Mouse (Mus musculus) lung, postnatal 4 days (tissue): Measurements from ENCODE around the gene Cyb561d2.

Experiments used
- DNase-seq, 2 experiments: peaks; one replicate each; pipeline ENCODE4 v3.0.0; 2021

Cyb561d2 gene

DNA sequence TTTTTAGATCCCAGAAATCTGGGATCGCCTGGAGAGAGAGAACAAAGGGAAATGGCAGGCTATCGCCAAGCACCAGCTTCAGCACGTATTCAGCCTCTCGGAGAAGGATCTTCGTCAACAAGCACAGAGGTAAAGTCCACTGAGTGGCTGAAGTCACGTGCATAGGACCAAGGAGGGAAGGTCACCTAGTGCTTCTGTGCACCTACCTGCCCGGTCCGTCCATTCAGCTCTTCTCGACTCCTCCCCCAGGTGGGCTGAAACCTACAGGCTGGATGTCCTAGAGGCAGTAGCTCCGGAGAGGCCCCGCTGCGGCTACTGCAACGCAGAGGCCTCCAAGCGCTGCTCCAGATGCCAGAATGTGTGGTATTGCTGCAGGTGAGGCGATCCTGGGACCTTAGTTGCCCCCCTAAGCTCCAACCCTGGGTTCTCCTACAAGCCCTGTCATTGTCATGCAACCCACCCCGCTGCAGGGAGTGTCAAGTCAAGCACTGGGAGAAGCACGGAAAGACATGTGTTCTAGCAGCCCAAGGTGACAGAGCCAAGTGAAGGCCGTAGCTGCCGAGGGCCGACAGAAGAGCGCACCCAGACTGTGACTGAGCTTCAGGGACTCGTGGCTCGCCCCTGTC, 8.6 kb upstream of the Cyb561d2 start:
- peak in 1 of 2 experiments; percentile 59 for DNase-seq

DNA sequence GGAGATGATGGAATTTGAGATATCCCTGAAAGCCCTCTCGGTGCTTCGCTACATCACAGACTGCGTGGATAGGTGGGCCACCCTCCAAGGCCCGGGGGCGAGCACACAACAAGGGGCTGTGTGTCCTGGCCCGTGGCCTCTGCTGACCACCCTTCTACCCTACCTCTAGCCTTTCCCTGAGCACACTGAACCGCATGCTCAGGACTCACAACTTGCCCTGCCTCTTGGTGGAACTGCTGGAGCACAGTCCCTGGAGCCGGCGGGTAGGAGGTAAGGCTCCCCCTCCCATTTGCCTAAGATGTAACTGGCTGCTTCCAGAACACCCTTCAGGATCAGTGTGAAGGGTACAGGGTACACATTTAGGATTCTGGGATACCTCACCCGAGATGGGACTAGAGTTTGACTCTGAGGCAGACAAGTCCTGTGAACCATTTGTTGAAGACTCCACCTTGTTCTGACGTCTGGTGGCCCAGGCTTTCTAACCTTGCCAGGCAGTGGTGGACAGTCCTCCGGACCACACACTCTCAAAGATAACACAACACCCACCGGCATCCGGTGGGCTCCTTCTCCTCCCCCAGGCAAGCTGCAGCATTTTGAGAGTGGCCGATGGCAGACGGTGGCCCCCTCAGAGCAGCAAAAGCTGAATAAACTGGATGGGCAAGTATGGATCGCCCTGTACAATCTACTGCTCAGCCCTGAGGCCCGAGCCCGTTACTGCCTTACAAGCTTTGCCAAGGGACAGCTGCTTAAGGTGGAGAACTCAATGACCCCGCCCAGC, 7.5 kb upstream of the Cyb561d2 start:
- no peak for DNase-seq

DNA sequence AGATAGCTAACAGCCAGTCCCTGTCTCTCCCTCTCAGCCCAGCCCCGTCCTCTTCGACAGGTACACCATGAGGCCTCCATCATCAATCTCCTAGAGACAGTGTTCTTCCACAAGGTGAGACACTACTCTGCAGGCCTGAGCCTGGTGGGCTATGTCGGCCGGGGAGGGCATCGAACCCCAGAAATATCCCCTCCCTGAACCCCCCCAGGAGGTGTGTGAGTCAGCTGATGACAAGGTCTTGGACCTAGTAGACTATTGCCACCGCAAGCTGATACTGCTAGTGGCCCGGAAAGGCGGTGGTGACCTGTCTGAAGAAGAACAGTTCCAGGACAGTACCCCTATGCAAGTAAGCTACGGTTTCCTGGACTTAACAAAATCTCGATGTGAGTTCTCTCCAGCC, 6.8 kb upstream of the Cyb561d2 start:
- DNase-seq, result no peak

DNA sequence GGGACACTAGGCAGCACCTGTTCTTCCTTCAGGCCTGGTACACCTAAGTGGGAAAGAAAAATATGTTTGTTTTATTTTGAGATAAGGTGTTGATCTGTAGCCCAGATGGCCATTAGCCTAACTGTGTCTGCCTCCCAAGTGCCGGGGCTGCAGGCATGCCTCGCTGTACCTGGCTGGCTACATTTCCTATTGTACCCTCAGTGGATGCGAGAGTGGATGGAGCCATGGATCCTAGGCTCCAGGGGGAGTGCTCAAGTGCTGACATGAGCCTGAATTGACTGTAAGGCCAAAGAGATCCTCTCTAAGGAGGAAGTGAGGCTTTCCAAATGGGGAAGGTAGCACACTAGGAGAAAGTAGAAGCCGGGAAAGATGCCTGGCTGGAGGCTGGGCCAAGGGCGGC, 6.0 kb upstream of the Cyb561d2 start:
- DNase-seq, result no peak

GRCm38 (mm10) chr9:107547026-107547425, 5.0 kb upstream of the Cyb561d2 start, which contains the start of gene Zmynd10:
Gene Zmynd10 (plus strand): TSS chr9:107547298.
- DNase-seq, result peak; percentile 92 to 94

- peak; percentile 65 to 84 for DNase-seq
These were observed 3.6 kb upstream of the Cyb561d2 start for GRCm38 (mm10) chr9:107545602-107546001.

DNA sequence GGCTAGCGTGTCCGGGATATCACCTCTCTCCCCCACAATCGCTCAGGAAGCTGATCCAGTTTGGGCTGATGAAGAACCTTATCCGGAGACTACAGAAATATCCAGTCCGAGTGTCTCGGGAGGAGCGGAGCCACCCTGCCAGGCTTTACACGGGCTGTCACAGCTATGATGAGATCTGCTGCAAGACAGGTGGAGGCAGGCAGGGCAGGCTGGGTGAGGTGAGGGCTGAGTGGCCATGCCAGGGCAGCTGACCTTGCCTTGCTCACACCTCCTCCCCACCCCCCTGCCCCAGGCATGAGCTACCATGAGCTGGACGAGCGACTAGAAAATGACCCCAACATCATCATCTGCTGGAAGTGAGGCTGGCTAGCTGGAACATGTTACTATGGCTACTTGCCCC, 3.2 kb upstream of the Cyb561d2 start:
- DNase-seq, result no peak

GRCm38 (mm10) chr9:107544729-107545128, 2.7 kb upstream of the Cyb561d2 start:
- no peak for DNase-seq

DNA sequence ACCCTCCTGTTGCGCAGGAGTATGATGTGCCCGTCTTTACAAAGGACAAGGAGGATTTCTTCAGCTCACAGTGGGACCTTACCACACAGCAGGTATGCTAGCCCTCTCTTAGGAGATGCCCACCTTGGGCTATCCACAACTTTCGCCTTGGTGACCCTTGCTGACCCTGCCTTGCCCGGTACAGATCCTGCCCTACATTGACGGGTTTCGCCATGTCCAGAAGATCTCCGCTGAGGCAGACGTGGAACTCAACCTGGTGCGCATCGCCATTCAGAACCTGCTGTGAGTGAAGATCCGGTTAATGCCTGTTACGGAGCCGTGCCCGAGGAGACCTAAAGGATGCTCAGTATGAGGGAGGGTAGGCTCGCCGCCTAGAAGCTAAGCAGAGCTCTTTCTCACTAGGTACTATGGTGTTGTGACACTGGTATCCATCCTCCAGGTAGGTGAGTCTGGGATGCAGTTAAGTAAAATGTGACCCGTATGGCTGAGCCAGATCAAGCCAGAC, 2.3 kb upstream of the Cyb561d2 start:
- peak in 1 of 2 experiments; percentile 22 for DNase-seq

- peak in 1 of 2 experiments; percentile 23 for DNase-seq
These were observed 1.3 kb upstream of the Cyb561d2 start for GRCm38 (mm10) chr9:107543299-107543698.

- DNase-seq, result no peak
These were observed 728 bp upstream of the Cyb561d2 start for GRCm38 (mm10) chr9:107542721-107543120.

DNA sequence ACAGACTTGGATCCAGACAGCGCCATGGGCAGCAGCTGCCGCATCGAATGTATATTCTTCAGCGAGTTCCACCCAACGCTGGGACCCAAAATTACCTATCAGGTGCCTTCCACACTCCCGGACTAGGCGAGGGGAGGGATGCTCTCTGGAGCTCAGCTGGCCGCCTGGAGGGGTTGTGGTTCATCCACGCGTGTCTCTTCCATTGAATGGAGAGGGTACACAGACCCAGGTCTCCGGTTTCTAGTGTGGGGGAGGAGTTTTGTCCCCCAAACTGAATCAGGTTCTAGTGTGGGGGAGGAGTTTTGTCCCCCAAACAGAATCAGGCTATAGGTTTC, 326 bp upstream of the Cyb561d2 start:
- no peak for DNase-seq

GRCm38 (mm10) chr9:107541005-107541404, 988 bp downstream of the Cyb561d2 start:
- DNase-seq, result no peak

GRCm38 (mm10) chr9:107540420-107540819, 1.6 kb downstream of the Cyb561d2 start:
- no peak for DNase-seq

DNA sequence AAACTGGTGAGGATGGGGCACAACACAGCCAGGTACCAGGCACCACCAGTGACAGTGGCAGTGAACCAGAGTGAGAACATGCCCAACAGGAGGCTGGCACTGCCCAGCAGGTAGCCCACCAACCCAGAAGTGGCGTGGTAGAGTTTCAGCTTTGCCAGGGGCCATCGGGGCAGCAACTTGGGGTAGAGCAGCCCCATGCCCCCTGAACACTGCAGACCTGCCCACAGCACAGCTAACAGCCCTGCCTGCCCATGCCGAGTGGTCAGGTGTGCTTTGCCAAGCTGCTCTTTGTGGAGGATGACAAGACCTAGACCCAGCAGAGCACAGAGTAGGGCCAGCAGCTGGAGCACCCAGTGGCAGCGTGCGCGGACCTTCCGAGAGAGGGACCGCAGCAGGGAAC, 2.1 kb downstream of the Cyb561d2 start:
- peak in 1 of 2 experiments; percentile 20 for DNase-seq

DNA sequence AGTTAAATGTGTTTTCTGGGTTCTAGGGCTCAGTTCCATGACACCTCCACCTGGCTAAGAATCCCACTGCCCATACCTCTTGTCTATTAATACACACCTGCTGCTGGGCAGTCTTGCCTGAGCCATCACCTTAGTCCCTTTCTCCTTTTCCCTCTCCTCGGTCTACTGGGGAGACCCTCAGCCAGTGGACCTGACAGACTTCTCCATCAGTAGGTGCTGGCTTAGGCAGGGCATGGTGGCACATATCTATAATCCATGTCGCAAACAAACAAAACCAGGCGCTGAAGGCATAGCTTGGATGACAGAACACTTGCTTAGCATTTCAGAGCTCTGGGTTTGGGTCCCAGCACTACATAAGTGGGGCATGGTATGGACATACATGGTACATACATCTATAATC, 3.3 kb downstream of the Cyb561d2 start:
- no peak for DNase-seq

DNA sequence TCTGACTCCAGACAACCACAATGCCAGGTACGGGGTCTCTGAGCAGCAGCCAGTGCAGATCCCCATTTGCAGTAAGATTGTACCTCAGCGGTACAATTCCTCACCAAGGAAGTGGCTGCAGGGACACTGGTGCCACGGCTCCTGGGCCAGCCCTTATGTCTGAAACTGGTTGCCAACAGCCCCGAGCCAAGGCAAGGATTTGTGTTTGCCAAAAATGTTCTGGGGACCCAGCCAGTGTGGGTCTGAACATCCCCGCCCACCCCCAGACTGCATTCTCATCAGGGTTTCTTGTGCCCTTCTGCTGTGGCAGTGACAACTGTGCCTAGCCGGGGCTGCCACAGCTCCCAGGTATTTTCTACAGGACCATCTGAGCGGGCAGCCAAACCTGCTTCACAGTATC, 3.8 kb downstream of the Cyb561d2 start:
- no peak for DNase-seq

DNA sequence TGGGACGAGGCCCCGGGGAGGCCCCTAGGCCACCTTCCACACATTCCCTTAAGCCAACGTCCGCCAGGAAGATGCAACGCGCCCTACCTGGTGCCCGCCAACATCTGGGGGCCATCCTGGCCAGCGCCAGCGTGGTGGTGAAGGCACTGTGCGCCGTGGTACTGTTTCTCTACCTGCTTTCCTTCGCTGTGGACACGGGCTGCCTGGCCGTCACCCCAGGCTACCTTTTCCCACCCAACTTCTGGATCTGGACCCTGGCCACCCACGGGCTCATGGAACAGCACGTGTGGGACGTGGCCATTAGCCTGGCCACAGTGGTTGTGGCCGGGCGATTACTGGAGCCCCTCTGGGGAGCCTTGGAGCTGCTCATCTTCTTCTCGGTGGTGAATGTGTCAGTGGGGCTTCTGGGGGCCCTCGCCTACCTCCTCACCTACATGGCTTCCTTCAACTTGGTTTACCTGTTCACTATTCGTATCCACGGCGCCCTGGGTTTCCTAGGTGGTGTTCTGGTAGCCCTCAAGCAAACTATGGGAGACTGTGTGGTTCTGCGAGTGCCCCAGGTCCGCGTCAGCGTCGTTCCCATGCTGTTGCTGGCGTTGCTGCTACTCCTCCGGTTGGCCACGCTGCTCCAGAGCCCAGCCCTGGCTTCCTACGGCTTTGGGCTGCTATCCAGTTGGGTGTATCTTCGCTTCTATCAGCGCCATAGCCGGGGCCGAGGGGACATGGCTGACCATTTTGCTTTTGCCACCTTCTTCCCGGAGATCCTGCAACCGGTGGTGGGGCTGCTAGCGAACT, 7.4 kb downstream of the Cyb561d2 start:
- peak; percentile 42 to 51 for DNase-seq

GRCm38 (mm10) chr9:107533791-107534407, 8.1 kb downstream of the Cyb561d2 start, which contains the start of gene Tmem115:
Gene Tmem115 (plus strand): TSS chr9:107533945.
- peak; percentile 94 to 97 for DNase-seq

GRCm38 (mm10) chr9:107526198-107527026, 15.6 kb downstream of the Cyb561d2 start:
- DNase-seq, result peak; percentile 79 to 84

- DNase-seq, result no peak
These were observed 19.6 kb downstream of the Cyb561d2 start for GRCm38 (mm10) chr9:107522400-107522711.
